Mouse (Mus musculus) fibroblast of lung, adult 2 months (primary cell): ENCODE results near the gene Mex3b.
A peak's percentile ranks its signal among the peaks of the same experiment; 100 is the strongest.

Experiments used
- DNase-seq: peaks from one replicate; pipeline ENCODE4 v3.0.0-alpha.2; 2011; ENCODE audit warnings: low read depth

Gene Mex3b

DNA sequence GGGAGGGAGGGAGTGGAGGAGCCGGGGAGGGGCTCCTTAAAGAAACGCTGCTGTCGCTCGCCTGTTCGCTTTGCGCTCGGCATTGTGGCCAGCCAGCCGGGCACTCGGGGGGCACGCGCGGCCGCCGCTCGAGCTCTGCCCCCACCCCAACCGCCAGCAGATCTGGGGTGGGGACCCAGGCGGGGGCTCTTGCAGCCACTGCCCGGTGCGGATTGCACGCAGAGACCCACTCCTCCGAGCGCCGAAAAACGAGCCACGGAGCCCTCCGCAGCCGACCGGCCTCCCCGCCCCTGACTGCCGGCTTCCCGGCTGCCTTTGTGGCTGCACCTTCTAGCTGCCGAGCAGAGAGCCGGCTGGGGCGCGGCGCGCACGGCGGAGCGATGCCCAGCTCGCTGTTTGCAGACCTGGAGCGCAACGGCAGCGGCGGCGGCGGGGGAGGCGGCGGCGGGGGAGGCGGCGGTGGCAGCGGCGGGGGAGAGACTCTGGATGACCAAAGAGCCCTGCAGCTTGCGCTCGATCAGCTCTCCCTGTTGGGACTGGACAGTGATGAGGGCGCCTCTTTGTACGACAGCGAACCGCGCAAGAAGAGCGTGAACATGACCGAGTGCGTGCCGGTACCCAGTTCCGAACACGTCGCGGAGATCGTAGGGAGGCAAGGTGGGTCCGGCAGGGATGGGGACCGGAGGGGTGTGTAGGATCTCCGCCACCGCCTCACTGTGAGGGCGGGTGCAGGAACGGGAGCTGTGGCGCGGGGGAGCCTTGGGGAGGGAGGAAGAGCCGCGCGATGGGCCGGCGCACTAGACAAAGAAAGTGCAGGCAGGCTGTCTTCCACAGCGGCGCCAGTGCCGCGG lies at the start of gene Mex3b:
Mex3b (plus strand) TSS at position 63 of the 851 bp plus-strand sequence.
- no peak for DNase-seq

DNA sequence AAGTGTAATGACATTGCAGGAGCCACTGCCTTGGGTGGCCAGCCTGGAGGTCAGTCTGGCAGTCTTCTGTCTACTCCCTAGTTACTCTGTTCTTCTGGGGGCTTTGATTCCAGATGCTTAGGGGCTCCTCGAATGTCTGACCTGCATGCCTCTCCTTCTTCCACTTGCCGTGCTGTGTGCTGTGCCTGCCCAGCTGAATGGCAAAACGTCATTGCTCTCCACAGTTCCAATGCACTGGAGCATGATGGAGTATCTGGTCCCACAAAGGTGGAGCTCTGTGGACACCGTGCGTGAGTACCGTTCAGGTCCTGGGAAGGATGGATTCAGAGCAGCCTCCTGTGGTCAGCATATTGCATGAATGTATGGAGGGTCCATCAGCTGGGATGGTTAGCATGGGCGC lies 47.6 kb upstream of the Mex3b start:
- DNase-seq: no peak

DNA sequence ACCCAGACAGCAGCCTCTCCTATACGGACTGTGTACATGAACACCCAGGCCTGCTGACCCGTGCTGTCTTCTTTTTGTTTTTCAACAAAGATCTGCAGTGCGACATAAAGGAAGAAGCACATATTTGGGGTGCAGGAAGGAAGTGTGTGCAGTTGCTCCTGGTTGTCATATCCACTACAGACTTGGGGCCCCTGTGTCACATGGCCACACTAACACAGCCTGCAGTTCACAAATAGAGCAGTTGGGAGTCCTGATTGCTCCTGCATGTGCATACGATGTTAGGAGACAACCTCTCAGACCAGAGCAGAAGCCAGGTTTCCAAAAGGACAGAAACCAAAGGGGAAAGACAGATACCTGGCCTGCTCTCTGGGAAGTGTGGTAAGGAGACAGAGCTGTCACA lies 46.5 kb upstream of the Mex3b start:
- DNase-seq: no peak

DNA sequence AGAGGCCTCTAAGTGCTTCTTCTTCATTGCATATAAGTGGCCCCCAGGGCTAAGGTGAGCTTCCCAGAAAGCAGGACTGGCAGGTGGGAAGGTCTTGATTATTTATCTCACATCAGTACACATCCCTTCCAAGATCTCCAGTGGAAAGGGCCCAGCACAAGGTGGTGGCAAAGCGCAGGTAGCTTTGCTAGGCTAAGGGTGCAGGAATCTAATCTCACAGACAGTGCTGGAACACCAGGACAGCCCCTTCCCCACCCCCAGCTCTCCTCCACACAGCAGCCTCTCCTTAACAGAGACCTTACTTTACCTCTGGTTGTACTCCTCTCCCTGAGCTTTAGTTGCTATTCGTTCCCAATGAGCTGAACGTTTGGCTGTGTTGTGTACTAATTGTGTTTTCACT lies 45.6 kb upstream of the Mex3b start:
- no peak for DNase-seq

DNA sequence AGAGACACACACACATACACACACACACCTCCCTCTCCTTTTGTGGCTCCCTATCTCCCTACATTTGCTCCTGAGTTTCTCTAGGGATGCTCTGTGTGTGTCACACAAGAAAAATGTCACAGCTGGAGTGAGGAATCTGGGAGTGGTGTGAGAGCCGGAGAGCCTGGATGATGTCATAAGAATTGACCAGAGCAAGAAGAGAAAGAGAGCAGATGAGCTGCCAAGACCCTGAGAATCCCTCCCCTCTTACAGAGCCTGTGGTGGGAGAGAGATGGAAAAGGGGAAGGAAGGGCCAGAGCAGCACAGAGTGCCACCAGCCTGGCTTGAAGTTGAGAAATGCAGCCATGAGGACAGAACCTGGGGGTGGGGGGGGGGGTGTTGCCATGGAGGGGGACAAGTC lies 44.6 kb upstream of the Mex3b start:
- no peak for DNase-seq

DNA sequence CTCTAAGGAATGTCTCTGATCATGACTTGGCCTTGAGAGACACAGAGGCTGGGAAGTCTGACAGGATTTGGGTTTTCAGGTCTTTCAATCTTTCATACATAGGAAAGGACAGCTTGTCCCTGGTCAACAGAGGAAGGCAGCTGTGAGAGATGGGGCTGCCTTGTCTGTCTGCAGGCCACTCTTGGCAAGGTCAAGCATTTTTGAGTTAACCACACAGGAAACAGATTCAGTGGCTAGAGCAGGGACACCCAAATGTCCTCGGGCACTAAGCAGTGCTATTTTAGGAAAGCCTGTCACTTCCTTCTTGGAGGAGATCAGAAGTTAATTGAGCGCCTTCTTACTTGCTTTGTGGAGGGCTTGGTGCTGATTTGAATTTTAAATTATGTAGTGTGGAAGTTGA lies 38.9 kb upstream of the Mex3b start:
- no peak for DNase-seq

DNA sequence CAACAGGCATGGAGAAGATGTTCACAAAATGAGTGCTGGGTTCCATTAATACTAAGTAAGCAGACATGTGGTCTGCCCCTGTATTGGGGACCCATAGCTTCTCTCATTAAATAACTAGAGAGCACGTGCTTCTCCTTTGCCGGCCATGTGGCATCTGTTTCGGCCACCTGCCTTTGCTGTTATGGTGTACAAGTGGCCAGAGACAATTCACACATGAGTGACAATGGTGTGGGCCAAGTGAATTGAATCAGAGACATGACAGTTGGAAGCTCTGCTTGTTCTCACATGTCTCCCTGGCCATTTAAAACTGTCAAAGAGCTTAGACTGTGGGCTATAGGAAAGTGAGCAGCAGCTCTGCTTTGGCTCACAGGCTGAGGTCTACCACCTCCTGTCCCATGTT lies 37.6 kb upstream of the Mex3b start:
- DNase-seq: no peak

DNA sequence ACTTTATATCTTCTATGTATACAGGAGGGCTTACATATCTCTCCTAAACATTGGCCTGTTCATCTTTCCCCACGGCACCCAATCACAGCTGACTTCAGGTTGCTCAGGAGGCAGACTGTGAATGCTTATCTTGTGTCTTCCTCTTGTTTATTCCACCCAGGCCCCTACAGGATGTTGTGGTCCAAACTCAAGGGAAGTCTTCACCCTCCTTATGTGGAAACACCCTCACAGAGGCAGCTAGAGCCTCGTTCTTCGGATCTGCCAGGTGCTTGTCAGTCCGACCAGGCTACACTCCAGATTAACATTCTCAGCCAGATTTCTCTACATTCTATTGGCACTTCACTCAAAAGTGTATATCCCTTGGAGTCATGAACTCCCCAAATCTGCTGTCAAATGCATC lies 32.7 kb upstream of the Mex3b start:
- DNase-seq: no peak

DNA sequence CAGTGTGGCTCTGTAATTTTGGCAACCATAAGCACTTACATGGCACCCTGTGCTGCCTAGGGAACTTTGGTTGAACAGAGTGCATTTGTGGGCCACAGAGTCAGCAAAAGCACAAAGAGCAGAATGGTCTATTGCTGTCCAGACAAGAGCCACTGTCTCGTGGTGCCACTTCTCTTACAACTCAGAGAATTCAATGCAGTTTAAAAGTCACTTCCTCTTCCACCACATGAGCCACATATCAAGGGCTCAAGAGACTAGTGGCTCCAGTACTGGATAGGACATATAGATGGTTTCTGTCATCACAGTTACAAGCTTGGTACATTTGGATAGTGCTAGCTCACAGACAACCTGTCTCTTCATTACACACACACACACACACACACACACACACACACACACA lies 28.7 kb upstream of the Mex3b start:
- no peak for DNase-seq

DNA sequence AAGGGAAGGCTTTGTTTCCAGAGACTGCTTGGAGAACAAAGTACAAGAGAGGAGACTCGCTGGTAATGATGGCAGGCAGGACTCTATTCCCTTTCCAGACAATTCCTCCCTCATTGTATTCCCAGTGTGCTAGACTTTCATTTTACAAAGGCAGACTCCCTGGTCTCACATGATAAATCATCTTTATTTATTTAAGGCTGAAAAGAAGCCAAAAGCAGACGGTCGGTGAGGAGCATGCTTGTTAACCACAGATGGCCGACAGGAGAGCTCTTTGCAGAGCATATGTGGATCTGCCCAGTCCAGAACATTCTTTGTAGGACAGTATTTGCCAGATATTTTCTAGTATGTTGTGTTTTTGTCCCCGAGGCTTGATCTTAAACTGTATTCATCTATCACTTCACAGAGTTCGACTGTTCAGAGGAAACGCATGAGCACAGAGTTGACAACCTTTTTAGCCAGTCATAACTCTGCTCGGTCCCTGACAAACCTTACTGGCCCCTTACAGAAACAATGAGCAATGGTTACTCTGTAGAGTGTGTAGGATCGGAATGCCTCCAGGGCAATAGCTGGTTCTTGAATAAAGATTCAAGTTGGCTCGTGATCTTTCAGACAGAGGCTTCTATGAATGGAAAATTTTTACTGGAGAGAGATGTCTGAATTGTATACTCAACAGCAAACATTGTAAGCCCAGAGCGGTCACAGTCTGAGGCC lies 28.0 kb upstream of the Mex3b start:
- no peak for DNase-seq

DNA sequence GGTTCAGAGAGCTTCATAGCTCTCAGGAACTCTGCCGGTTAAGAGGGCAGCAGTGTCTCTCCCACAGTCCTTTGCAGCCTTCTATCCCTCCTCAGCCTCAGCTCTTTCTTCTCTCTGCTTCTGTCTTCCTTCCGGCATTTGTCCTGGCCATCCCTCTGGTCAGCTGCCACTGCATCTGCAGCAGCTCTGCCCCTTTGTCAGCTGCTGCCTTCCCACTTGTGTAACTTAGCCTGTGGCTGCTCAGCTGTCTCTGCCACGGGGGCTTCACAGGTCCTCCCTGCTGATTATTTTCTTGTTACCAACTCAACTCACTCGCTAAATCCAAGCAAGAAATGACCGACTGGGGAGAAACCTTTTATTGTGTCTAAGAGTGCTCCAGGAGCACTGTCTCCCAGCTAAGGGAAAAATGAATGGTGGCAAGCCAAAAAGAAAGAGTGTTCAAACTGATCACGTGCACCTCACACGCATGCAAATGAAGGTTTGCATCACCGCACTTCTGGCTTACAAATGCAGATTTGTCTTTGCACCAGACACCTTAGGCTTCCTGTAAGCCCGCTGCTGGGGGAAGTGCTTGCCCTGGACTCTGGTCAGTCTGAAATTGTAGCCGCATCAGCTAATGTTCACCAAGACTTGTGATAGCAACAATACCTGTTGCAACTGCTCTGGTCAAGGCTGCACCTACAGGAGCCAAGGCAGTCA lies 24.8 kb upstream of the Mex3b start:
- DNase-seq: no peak

DNA sequence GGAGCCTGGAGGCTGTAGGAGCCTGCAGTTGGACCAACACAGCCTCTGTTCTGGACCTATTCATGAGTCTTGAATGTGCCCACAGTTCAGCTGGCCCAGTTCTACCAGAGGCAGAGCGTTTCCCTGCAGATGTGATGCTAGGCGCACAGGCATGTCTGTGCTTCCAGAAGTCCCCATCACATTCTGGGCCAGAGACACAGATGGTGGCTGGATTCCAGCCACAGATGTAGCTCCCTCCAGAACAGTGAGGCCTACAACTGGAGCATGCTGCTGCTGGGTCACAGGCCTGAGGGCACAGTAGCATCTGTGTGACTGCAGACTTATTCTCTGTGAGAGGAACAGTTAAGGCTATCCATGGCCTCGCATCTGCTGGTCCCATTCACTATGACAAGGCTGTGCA lies 16.4 kb upstream of the Mex3b start:
- DNase-seq: no peak

DNA sequence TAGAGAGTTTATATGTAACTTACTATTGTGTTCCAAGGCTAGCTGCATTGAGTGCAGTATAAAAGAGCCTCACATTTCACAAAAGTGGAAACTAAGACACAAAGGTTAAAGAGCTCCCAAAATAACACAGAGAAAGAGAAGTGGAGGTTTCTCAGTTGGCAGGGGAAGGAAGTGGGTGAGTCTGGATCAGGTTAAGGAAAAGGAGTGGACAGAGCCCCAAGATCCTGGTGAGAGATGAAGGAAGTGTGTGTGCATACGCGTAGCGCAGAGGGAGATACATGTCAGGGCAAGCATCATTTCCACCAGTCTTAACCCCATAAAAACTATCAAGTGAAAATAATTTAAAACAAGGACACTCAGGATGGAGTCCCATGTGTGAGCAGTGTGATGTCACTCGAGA lies 15.5 kb upstream of the Mex3b start:
- no peak for DNase-seq

DNA sequence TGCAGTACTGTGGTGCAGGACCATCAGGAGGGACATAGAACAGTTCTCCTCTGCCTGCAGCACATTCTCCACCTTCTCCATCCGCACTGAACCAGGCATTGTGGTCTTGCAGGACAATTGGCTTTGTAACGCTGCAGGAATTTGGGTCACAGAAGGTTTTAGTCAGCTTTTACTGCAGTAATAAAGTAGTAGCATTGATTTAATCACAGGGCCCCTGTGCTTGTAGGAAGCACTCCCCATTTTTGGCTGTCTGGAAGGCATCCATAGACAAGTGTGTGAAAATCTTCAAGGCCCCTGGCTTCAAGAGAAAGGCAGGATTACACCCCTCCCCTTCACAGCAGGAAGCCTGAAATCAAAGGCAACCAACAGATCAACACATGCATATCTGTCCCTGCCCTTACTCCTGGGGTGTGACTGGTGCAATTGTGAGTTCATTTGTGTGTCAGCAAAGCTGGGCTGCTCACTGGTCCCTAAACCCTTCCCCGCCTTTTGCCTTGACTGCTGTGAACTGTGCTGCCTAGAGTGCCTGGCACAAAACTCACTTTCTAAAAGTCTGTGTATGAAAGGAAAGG lies 12.9 kb upstream of the Mex3b start:
- DNase-seq: no peak

DNA sequence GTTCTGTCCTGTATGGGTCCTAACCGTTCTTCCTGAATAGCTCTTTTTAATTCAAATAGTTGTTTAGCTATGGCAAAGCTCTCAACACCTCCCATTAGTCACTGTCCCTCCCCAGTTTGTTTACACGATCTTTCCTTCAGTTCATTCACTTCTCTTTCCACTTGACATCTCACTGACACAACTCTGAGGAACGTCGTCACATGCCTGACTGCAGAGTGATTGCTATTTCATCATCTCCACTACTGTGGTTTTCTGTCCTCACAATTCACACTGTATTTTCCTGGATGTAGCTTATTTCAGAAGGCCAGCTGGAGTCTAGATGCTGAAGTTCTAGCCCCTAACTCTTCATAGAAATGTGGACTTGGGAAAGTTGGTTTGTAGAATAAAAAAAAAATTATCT lies 8.5 kb upstream of the Mex3b start:
- DNase-seq: no peak

DNA sequence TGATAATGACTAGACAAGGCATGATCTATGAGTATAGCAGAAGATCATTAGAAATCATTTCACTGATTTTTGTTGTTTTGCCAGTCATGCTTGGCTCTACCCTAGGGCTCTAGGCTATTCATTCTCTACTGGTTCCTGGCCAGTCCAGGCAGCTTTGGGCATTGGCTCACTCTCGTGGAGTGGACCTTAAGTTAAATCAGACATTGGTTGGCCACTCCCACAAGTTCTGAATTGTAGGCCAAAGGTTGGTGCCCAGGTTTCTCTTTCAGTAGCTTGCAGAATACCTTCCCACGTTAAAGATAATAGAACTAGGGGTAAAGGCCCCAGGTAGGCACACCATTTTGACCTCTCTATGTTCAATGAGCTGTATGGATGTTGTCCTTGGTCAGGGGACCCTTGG lies 6.5 kb upstream of the Mex3b start:
- no peak for DNase-seq

DNA sequence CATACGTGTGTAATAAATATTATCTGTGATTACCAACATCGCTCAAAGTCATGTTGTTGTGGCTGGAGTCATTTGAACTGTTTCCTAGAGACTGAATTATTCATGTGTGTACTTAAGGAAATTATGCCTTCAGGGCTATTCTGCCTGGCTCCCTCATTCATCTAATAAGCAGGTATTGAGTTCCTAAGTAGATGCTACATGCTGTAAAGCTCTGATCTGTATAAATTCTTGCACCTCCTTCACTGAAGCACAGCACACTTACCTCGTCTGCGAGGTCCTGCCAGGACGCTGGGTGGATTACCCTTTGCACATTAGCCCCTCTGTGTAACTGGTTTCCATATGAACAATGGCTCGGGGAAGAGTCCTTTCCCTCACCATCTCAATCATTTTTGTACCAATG lies 3.8 kb upstream of the Mex3b start:
- no peak for DNase-seq

DNA sequence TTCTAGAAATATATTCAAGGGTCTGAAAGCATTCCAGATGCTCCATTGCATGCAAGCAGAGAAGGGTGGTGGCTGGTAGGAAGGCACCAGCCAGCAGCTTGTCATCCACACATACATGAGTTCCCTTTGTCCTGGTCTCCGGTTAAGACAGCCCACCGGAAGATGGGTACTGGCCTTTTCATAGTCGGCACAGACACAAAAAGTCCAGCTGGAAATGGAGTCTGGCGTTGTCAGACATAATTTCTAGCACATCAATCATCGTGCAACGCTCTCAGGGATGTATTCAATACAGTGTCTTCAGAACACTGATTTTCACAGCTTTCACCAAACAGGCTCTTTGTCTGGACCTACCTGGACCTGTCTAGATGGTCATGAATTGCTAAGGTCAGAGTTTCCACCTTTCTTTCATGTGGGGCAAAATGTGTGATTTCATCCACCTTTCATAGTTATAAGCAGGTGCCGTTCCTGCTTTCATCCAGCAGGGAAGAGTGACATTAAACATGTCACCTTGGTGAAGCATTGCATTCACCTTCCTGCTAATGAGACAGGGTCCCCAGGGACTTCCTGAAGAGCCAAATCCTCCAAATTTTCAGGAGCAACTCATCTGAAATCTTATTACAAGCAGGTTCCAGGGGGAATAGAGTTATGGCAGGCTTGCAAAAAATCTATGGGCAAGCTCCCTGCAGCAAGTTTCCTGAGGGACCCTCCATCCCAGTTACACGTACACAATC lies 2.7 kb upstream of the Mex3b start:
- no peak for DNase-seq

DNA sequence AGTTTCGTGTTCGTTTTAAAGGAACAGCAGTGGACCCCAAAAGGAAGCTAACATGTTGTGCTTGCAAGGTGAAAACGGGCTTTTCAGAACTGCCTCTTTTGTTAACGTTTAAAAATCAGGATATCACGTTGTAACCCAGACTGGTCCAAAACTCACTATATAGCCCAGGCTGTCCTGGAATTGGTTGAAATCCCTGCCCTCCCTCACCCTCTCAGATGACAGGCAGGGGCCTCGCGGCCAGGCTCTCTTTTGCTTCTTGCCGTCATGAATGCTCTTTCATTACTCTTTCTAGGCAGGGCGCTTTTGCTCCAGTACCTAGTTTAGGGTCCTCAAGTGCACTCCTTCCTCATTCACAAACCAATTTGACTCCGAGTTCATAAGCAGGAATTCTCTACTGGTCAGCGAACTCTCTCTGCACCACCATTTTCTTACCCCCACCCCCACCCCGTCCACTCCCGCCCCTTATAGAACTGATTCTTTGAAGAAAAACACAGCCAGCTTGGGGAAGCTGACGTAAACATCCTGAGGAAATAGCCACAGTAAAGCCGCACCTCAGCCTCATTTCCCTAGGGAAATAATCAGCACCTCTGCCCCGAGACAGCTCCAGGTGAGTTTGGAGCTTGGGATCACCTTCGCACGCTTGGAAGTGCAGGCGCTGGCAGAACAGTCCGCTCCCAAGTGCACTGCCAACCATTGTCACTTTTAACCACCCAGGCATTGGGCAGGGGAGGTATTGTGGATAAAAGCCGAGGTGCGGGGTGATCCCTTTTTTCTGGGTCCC lies 2.0 kb upstream of the Mex3b start:
- no peak for DNase-seq

DNA sequence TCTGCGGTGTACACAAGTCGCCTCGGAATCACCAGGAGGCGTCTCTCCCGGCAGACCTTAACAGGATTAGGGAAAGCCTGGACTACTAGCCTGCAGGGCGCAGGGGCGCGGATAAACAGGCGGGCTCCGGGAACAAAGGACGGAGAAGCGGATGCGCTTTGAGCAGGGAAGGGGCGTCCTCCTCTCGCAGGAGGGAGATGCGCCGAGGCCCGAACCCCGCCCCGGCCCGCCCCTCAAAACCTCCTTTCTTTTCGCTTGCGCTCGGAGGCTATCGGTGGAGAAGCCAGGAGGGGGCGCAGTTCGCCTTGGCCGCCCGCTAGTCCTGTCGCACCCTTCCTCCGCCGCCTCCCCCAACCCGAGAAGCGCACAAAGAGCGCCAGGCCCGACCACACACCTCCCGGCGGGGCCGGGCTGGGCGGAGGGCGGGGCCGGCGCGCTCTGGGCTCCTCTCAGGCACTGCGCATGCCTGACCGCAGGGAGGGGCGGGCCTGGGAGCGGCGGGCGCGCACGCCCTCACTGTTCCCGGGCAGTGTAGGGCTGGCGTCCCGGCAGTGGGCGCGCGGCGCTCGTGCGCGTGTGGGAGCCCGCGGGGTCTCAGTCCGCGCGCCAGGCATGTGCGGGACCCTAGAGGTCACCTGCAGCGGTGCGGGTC lies 1.2 kb upstream of the Mex3b start:
- peak; percentile 87 for DNase-seq
